Mouse (Mus musculus) adrenal gland, postnatal 10 days (tissue): ENCODE results near the gene Myl3. TPM values are rescaled to one million over a fixed set of nuclear protein-coding genes. Genes with fewer than 3 reads are reported as not detected.

Experiments
- DNase-seq: peaks from one replicate; pipeline ENCODE4 v3.0.0; 2021; ENCODE audit warnings: mixed read lengths
- long read RNA-seq, 2 experiments: library from polyadenylated mRNA; stranded (forward); transcript quantifications; one replicate each; pipeline ENCODE4 v2.0.0; 2021
- total RNA-seq, 2 experiments: library from RNA; stranded (reverse); gene quantifications; 2 replicates each; pipeline ENCODE4 v1.2.3; 2021

Myl3 gene
- 10 to 100 TPM; 10.6 to 78.0 TPM for total RNA-seq
- long read RNA-seq, experiment 1, transcript Myl3-201 (7 exons, 937 nt) = major isoform, 14 of 16 reads
- long read RNA-seq, experiment 1, partial matches to known transcripts = 1 of 16 reads
- long read RNA-seq, experiment 1, other reads (novel, unspliced or antisense) = 1 of 16 reads
- long read RNA-seq, experiment 2, partial matches to known transcripts = 0 of 2 reads
- long read RNA-seq, experiment 2, other reads (novel, unspliced or antisense) = 0 of 2 reads

GRCm38 (mm10) chr9:110741711-110742294, at the start of gene Myl3:
Myl3 (plus strand) TSS chr9:110741861.
- DNase-seq = no peak

- DNase-seq = no peak
Measured at GRCm38 (mm10) chr9:110695165-110695755, 46.4 kb upstream of the Myl3 start.

- DNase-seq = no peak
Measured at GRCm38 (mm10) chr9:110696427-110696826, 45.2 kb upstream of the Myl3 start.

GRCm38 (mm10) chr9:110697465-110697864, 44.2 kb upstream of the Myl3 start:
- no peak for DNase-seq

- DNase-seq = no peak
Measured at GRCm38 (mm10) chr9:110699574-110699973, 42.1 kb upstream of the Myl3 start.

GRCm38 (mm10) chr9:110701114-110702032, 40.3 kb upstream of the Myl3 start:
- DNase-seq = no peak

- DNase-seq = peak; percentile 44
Measured at GRCm38 (mm10) chr9:110702848-110703247, 38.8 kb upstream of the Myl3 start.

- no peak for DNase-seq
Measured at GRCm38 (mm10) chr9:110703951-110704350, 37.7 kb upstream of the Myl3 start.

GRCm38 (mm10) chr9:110706784-110707183, 34.9 kb upstream of the Myl3 start:
- no peak for DNase-seq

GRCm38 (mm10) chr9:110709640-110710258, 31.9 kb upstream of the Myl3 start:
- peak; percentile 82 for DNase-seq

- no peak for DNase-seq
Measured at GRCm38 (mm10) chr9:110711532-110711931, 30.1 kb upstream of the Myl3 start.

GRCm38 (mm10) chr9:110711996-110712395, 29.7 kb upstream of the Myl3 start:
- no peak for DNase-seq

GRCm38 (mm10) chr9:110712545-110712944, 29.1 kb upstream of the Myl3 start:
- no peak for DNase-seq

- DNase-seq = no peak
Measured at GRCm38 (mm10) chr9:110713389-110713788, 28.3 kb upstream of the Myl3 start.

- no peak for DNase-seq
Measured at GRCm38 (mm10) chr9:110715426-110715825, 26.2 kb upstream of the Myl3 start.

GRCm38 (mm10) chr9:110716775-110717174, 24.9 kb upstream of the Myl3 start:
- peak; percentile 64 for DNase-seq

GRCm38 (mm10) chr9:110718071-110718470, 23.6 kb upstream of the Myl3 start:
- no peak for DNase-seq

GRCm38 (mm10) chr9:110718810-110719209, 22.9 kb upstream of the Myl3 start:
- DNase-seq = no peak

- DNase-seq = no peak
Measured at GRCm38 (mm10) chr9:110719977-110720376, 21.7 kb upstream of the Myl3 start.

- no peak for DNase-seq
Measured at GRCm38 (mm10) chr9:110722060-110722459, 19.6 kb upstream of the Myl3 start.

- peak; percentile 62 for DNase-seq
Measured at GRCm38 (mm10) chr9:110725721-110726135, 15.9 kb upstream of the Myl3 start.

GRCm38 (mm10) chr9:110726867-110727266, 14.8 kb upstream of the Myl3 start:
- no peak for DNase-seq
